In the genomic region with DNA sequence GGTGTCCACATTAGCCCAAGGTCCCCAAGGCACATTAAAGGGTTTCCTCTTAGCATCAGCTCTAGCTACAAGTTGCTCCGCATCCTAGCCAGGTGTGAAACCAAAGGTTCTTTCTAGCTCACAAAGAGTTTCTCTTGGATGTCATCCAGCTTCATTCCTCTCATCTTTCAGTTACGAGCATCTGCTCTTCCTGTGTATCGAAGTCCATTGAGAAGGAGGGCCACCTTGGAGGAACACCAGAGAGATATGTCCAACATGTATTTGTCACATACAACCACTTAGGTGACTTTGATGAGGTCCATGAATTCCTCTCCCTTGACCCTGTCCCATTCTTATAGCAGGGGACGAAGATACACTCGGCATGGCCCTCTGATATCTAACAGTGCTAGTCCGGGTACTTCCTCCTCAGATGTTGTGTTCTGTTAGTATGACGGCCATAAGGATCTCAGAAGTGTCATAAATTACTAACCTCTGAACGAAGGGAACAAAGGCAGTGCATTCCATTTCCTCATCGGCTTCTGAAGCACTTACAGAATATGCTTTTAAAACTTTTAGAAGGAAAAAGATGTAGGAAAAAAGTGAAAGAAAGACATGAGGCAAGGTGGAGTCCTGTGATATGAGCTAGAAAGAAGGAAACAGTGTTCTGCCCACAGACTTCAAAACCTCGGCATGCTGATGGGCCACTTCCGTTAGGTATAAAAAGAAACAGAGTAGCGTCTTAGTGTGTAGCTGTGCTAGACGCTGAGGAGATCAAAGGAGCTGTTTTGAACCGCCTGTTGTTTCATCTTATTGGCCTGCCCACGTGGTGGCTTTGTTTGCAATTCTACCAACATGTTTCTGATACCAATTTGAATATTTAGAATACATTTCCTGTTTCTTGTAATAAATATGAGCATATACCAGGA, we compare ENCODE assay signal across 11 mouse cellular contexts.
DNase-seq lines count a peak whose midpoint lies in the region; ATAC-seq and TF ChIP-seq lines count a peak whose summit lies in the region.
"Had no signal": no experiment of that assay in that cellular context is flagged by ENCODE, and none has a peak within 500 bp of the region (broad histone marks: within the 10 kb centered on the region; RNA-seq: fewer than 3 reads in every experiment).

No protein-coding gene starts in this region.

- DNase-seq in heart, postnatal 14 days: no peak
- peak; percentile 76 for DNase-seq in MEL (ENCODE audit: low read depth, low spot score)
- no peak for DNase-seq in liver, embryonic 13.5 days
- DNase-seq in spleen, adult 12 weeks (ENCODE audit: low spot score): peak; percentile 39
- DNase-seq in urinary bladder, postnatal 25 days (ENCODE audit: low spot score): no peak
- DNase-seq in adrenal gland, adult 2 months: no peak
- DNase-seq in gastrocnemius, postnatal 14 days: no peak
- DNase-seq: adrenal gland, postnatal 10 days; gastrocnemius, postnatal 36 days had no signal

- H3K4me3 ChIP-seq in heart, embryonic 13.5 days: no peak overlapping the region
- peak overlapping the region; percentile 52 to 58 for H3K4me3 ChIP-seq in MEL (ENCODE audit: control insufficient read depth in 1 of 2, insufficient read depth in 1 of 2, low read depth in 2 of 2, low read length in 2 of 2)
- no peak overlapping the region for H3K4me3 ChIP-seq in liver, embryonic 13.5 days (replicated peaks)

- TF ChIP-seq CTCF in MEL (IDR thresholded peaks at IDR 0.05 in 2 of 3, conservative IDR thresholded peaks at IDR 0.05 in 1 of 3; ENCODE audit: control insufficient read depth in 1 of 3, insufficient read depth in 1 of 3, low read depth in 2 of 3, low read length in 3 of 3, poor library complexity in 1 of 3, severe bottlenecking in 1 of 3): no peak

- no peak for ATAC-seq in heart, embryonic 13.5 days (ENCODE audit: extremely low read depth, insufficient number of reproducible peaks, low FRiP score, low TSS enrichment)
- ATAC-seq in liver, embryonic 13.5 days (ENCODE audit: low read depth): no peak
- ATAC-seq: midbrain, embryonic 16.5 days had no signal

- intact Hi-C loops in heart, postnatal 14 days (cut with DNase I): no loop called here
- intact Hi-C loops in gastrocnemius, postnatal 14 days (cut with DNase I; ENCODE audit: low total_unique reads): no loop called here

- H3K79me2 ChIP-seq in MEL (ENCODE audit: control insufficient read depth, insufficient read depth, low read length, poor library complexity): no peaks in the 10 kb centered on the region

- no peak overlapping the region for H3K9ac ChIP-seq in heart, embryonic 13.5 days
- peak overlapping the region; percentile 52 for H3K9ac ChIP-seq in MEL (ENCODE audit: control insufficient read depth, low read depth, low read length, poor library complexity, severe bottlenecking)
- no peak overlapping the region for H3K9ac ChIP-seq in liver, embryonic 13.5 days

- H3K4me1 ChIP-seq in heart, embryonic 13.5 days: peaks cover 40% of the 10 kb centered on the region
- peaks cover 3 to 8% of the 10 kb centered on the region in 2 experiments; a peak in 2 of 4 replicates for H3K4me1 ChIP-seq in MEL (ENCODE audit: control insufficient read depth in 1 of 2, insufficient read depth in 2 of 2, low read length in 2 of 2)
- H3K4me1 ChIP-seq in liver, embryonic 13.5 days (replicated peaks): peaks cover 18% of the 10 kb centered on the region

- 0 out of 2 replicates have a peak, but pooled peaks cover 14% of the 10 kb centered on the region for H3K36me3 ChIP-seq in heart, embryonic 13.5 days
- H3K36me3 ChIP-seq in MEL (ENCODE audit: control insufficient read depth in 1 of 2, insufficient read depth in 2 of 2, low read length in 2 of 2): peaks cover 0 to 3% of the 10 kb centered on the region in 2 experiments; a peak in 2 of 4 replicates
- no peaks in the 10 kb centered on the region for H3K36me3 ChIP-seq in liver, embryonic 13.5 days

- peak overlapping the region; percentile 13; the same call in 1 of the 2 replicates for H3K27ac ChIP-seq in heart, embryonic 13.5 days (replicated peaks)
- peak overlapping the region; percentile 63 for H3K27ac ChIP-seq in MEL (ENCODE audit: control insufficient read depth, low read depth, low read length)
- H3K27ac ChIP-seq in liver, embryonic 13.5 days: no peak overlapping the region

- no peaks in the 10 kb centered on the region for H3K27me3 ChIP-seq in heart, embryonic 13.5 days (replicated peaks)
- H3K27me3 ChIP-seq in MEL (ENCODE audit: control insufficient read depth in 1 of 2, insufficient read depth in 2 of 2, low read length in 2 of 2): no peaks in the 10 kb centered on the region; a peak in 2 of 4 replicates
- no peaks in the 10 kb centered on the region for H3K27me3 ChIP-seq in liver, embryonic 13.5 days

- H3K4me2 ChIP-seq in heart, embryonic 13.5 days: no peak overlapping the region
- H3K4me2 ChIP-seq in liver, embryonic 13.5 days: peak overlapping the region; percentile 2; the same call in 1 of the 2 replicates

- WGBS in heart, embryonic 13.5 days: 62% methylated on average over 15 of the region's 15 CpGs
- 23% methylated on average over 15 of the region's 15 CpGs for WGBS in liver, embryonic 13.5 days (ENCODE audit: insufficient replicate concordance)

- TF ChIP-seq POLR2A in MEL (IDR thresholded peaks at IDR 0.05; ENCODE audit: control insufficient read depth in 1 of 2, insufficient read depth in 1 of 2, low read depth in 1 of 2, low read length in 2 of 2, poor library complexity in 1 of 2): 0 out of 4 replicates have a peak, but pooled peaks of 1 of the 2 experiments have one; percentile 40

- no peak for TF ChIP-seq RAD21 in MEL (IDR thresholded peaks at IDR 0.05; ENCODE audit: low read depth, low read length)

- peak; percentile 25 to 59; a peak in 3 of 4 replicates for TF ChIP-seq EP300 in MEL (IDR thresholded peaks at IDR 0.05; ENCODE audit: low read depth in 1 of 2, low read length in 2 of 2)

- no peaks in the 10 kb centered on the region for H3K9me3 ChIP-seq in heart, embryonic 13.5 days
- H3K9me3 ChIP-seq in MEL (replicated peaks; ENCODE audit: insufficient read depth, low read length): no peaks in the 10 kb centered on the region
- H3K9me3 ChIP-seq in liver, embryonic 13.5 days (replicated peaks): no peaks in the 10 kb centered on the region

TF ChIP-seq in MEL, 35 proteins besides CTCF, POLR2A, EP300 and RAD21:
- TF ChIP-seq SMC3 (IDR thresholded peaks at IDR 0.05; ENCODE audit: low read depth, low read length): no peak
- TF ChIP-seq MAX (IDR thresholded peaks at IDR 0.05; ENCODE audit: low read length): peak; percentile 86
- TF ChIP-seq NRF1 (IDR thresholded peaks at IDR 0.05; ENCODE audit: insufficient read depth, low read depth, low read length, poor library complexity, severe bottlenecking): no peak
- peak; percentile 78; the same call in 1 of the 2 replicates for TF ChIP-seq MYC (IDR thresholded peaks at IDR 0.05; ENCODE audit: low read depth, low read length)
- TF ChIP-seq ZC3H11A (IDR thresholded peaks at IDR 0.05; ENCODE audit: low read depth, low read length): no peak
- peak; percentile 68 for TF ChIP-seq USF1 (IDR thresholded peaks at IDR 0.05; ENCODE audit: low read depth, low read length)
- TF ChIP-seq SIN3A (IDR thresholded peaks at IDR 0.05; ENCODE audit: low read length): peak; percentile 69
- TF ChIP-seq CHD1 (IDR thresholded peaks at IDR 0.05; ENCODE audit: low read depth, low read length): no peak
- TF ChIP-seq MYB (IDR thresholded peaks at IDR 0.05; ENCODE audit: low read depth, low read length): no peak
- no peak for TF ChIP-seq E2F4 (IDR thresholded peaks at IDR 0.05; ENCODE audit: borderline replicate concordance, low read depth, low read length)
- TF ChIP-seq BHLHE40 (IDR thresholded peaks at IDR 0.05; ENCODE audit: borderline replicate concordance, low read depth, low read length): no peak
- TF ChIP-seq MXI1 (IDR thresholded peaks at IDR 0.05; ENCODE audit: low read depth, low read length): peak; percentile 90
- TF ChIP-seq POLR2AphosphoS5 (IDR thresholded peaks at IDR 0.05; ENCODE audit: borderline replicate concordance, low read depth, low read length): no peak
- peak; percentile 38; the same call in 1 of the 2 replicates for TF ChIP-seq ETS1 (IDR thresholded peaks at IDR 0.05; ENCODE audit: low read depth, low read length)
- no peak for TF ChIP-seq UBTF (IDR thresholded peaks at IDR 0.05; ENCODE audit: borderline replicate concordance, insufficient read depth, low read depth, low read length)
- peak; percentile 56 for TF ChIP-seq TBP (IDR thresholded peaks at IDR 0.05; ENCODE audit: low read depth, low read length)
- no peak for TF ChIP-seq USF2 (IDR thresholded peaks at IDR 0.05; ENCODE audit: borderline replicate concordance in 1 of 2, insufficient read depth in 1 of 2, low read depth in 1 of 2, low read length in 2 of 2)
- TF ChIP-seq KAT2A (conservative IDR thresholded peaks at IDR 0.05; ENCODE audit: low read depth, low read length): no peak
- TF ChIP-seq TCF12 (IDR thresholded peaks at IDR 0.05; ENCODE audit: low read depth, low read length): no peak
- no peak for TF ChIP-seq ZNF384 (IDR thresholded peaks at IDR 0.05; ENCODE audit: low read depth, low read length)
- no peak for TF ChIP-seq ZKSCAN1 (IDR thresholded peaks at IDR 0.05; ENCODE audit: low read depth, low read length)
- TF ChIP-seq TAL1 (IDR thresholded peaks at IDR 0.05; ENCODE audit: low read length): peak; percentile 36; the same call in 1 of the 2 replicates
- no peak for TF ChIP-seq NELFE (IDR thresholded peaks at IDR 0.05; ENCODE audit: low read depth, low read length)

Comparison
In these comparisons a context has a peak if more than half of its experiments do, and no peak if none do; other contexts are left out.
1. H3K4me3 ChIP-seq: peak in MEL (2 of 2); none in heart, embryonic 13.5 days (single experiment) and liver, embryonic 13.5 days (single experiment).
2. DNase-seq: peak in MEL (single experiment) and spleen, adult 12 weeks (single experiment); none in heart, postnatal 14 days (0 of 2), liver, embryonic 13.5 days (single experiment), urinary bladder, postnatal 25 days (single experiment), adrenal gland, adult 2 months (single experiment) and gastrocnemius, postnatal 14 days (single experiment).